Mouse (Mus musculus): ENCODE data around the gene Doc2g. TPM values are rescaled to one million over a fixed set of nuclear protein-coding genes. Genes with fewer than 3 reads are reported as not detected.
A peak's percentile ranks its signal among the peaks of the same experiment; 100 is the strongest.
"Not testable (repeated sequence)": the region's sequence is repeated elsewhere in the genome, so short reads cannot be mapped to it uniquely, and the experiment has no call there.

Doc2g gene
- total RNA-seq, 2 experiments from 2014 or later, result 2.9 to 3.2 TPM

- DNase-seq (ENCODE audit: low spot score in 2 of 2), result no peak
Measured at GRCm38 (mm10) chr19:4014802-4015201, 11.7 kb downstream of the Doc2g start.

GRCm38 (mm10) chr19:4015635-4016034 lies 12.5 kb downstream of the Doc2g start:
- no peak for DNase-seq (ENCODE audit: low spot score in 2 of 2)

GRCm38 (mm10) chr19:4017921-4018587 lies 14.9 kb downstream of the Doc2g start:
- no peak for DNase-seq (ENCODE audit: low spot score in 2 of 2)

GRCm38 (mm10) chr19:4018743-4019583 lies 15.8 kb downstream of the Doc2g start:
- peak; percentile 65 to 89 for DNase-seq (ENCODE audit: low spot score in 2 of 2)

- DNase-seq (ENCODE audit: low spot score in 2 of 2), result no peak
Measured at GRCm38 (mm10) chr19:4023185-4023584, 20.1 kb downstream of the Doc2g start.

- DNase-seq (ENCODE audit: low spot score in 2 of 2), result no peak
Measured at GRCm38 (mm10) chr19:4027576-4027975, 24.5 kb downstream of the Doc2g start.

GRCm38 (mm10) chr19:4032668-4033067 lies 29.6 kb downstream of the Doc2g start:
- DNase-seq (ENCODE audit: low spot score in 2 of 2), result no peak

- no peak for DNase-seq (ENCODE audit: low spot score in 2 of 2)
Measured at GRCm38 (mm10) chr19:4033298-4033697, 30.2 kb downstream of the Doc2g start.

GRCm38 (mm10) chr19:4033742-4034141 lies 30.6 kb downstream of the Doc2g start:
- DNase-seq (ENCODE audit: low spot score in 2 of 2), result no peak

GRCm38 (mm10) chr19:4036327-4037045 lies 33.4 kb downstream of the Doc2g start:
- no peak for DNase-seq (ENCODE audit: low spot score in 2 of 2)

GRCm38 (mm10) chr19:4037154-4037787 lies 34.2 kb downstream of the Doc2g start:
- DNase-seq (ENCODE audit: low spot score in 2 of 2), result not testable (repeated sequence)

GRCm38 (mm10) chr19:4037788-4038232 lies 34.7 kb downstream of the Doc2g start, which contains the start of gene Gstp1:
Gstp1 (minus strand) TSS chr19:4037985.
- peak; percentile 89 to 94 for DNase-seq (ENCODE audit: low spot score in 2 of 2)

GRCm38 (mm10) chr19:4040941-4041340 lies 37.8 kb downstream of the Doc2g start:
- not testable (repeated sequence) for DNase-seq (ENCODE audit: low spot score in 2 of 2)

GRCm38 (mm10) chr19:4041500-4041899 lies 38.4 kb downstream of the Doc2g start:
- DNase-seq (ENCODE audit: low spot score in 2 of 2), result not testable (repeated sequence)

- no peak for DNase-seq (ENCODE audit: low spot score in 2 of 2)
Measured at GRCm38 (mm10) chr19:4042124-4042523, 39.0 kb downstream of the Doc2g start.

GRCm38 (mm10) chr19:4044109-4044508 lies 41.0 kb downstream of the Doc2g start:
- not testable (repeated sequence) for DNase-seq (ENCODE audit: low spot score in 2 of 2)

- peak; percentile 79 to 91 for DNase-seq (ENCODE audit: low spot score in 2 of 2)
Measured at GRCm38 (mm10) chr19:4045966-4046865, 43.1 kb downstream of the Doc2g start, which contains the start of gene Gstp2. Gstp2 (minus strand) TSS chr19:4046023.

GRCm38 (mm10) chr19:4046866-4047254 lies 43.7 kb downstream of the Doc2g start:
- no peak for DNase-seq (ENCODE audit: low spot score in 2 of 2)

- DNase-seq (ENCODE audit: low spot score in 2 of 2), result peak in 1 of 2 experiments; percentile 81
Measured at GRCm38 (mm10) chr19:4047859-4048258, 44.7 kb downstream of the Doc2g start.

- not testable (repeated sequence) for DNase-seq (ENCODE audit: low spot score in 2 of 2)
Measured at GRCm38 (mm10) chr19:4049069-4049468, 46.0 kb downstream of the Doc2g start.

Data from layer of hippocampus, adult 18-20 months (tissue).